Mouse (Mus musculus) stomach, embryonic 15.5 days (tissue): Measurements from ENCODE around the gene Jun. TPM values are rescaled to one million over a fixed set of nuclear protein-coding genes. Genes with fewer than 3 reads are reported as not detected.

Experiments used
- ATAC-seq: fragments of 200-750 bp; cut with Nextera tagmentation; 2 replicates; pipeline ENCODE4 v1.8.0; 2017; ENCODE audit warnings: low read depth, moderate number of reproducible peaks, moderate TSS enrichment; ENCODE audit not compliant: insufficient read depth, low FRiP score
- H3K27ac ChIP-seq: fragments of 300-500 bp; sonication (generic); 2 replicates; pipeline ENCODE4 v1.5.1; 2015; ENCODE audit warnings: mild to moderate bottlenecking, inconsistent platforms
- H3K27me3 ChIP-seq: fragments of 300-500 bp; sonication (generic); replicated peaks from 2 replicates; pipeline ENCODE4 v1.6.1; 2015; ENCODE audit warnings: inconsistent platforms
- H3K36me3 ChIP-seq: fragments of 300-500 bp; sonication (generic); 2 replicates; pipeline ENCODE4 v1.6.1; 2015; ENCODE audit warnings: inconsistent platforms
- H3K4me1 ChIP-seq: fragments of 300-500 bp; sonication (generic); 2 replicates; pipeline ENCODE4 v1.6.1; 2015; ENCODE audit warnings: inconsistent platforms
- H3K4me2 ChIP-seq: fragments of 300-500 bp; sonication (generic); 2 replicates; pipeline ENCODE4 v1.6.1; 2015; ENCODE audit warnings: mild to moderate bottlenecking, inconsistent platforms
- H3K4me3 ChIP-seq: fragments of 300-500 bp; sonication (generic); replicated peaks from 2 replicates; pipeline ENCODE4 v1.5.1; 2015; ENCODE audit warnings: inconsistent platforms
- H3K9ac ChIP-seq: fragments of 300-500 bp; sonication (generic); 2 replicates; pipeline ENCODE4 v1.6.1; 2015; ENCODE audit warnings: inconsistent platforms
- H3K9me3 ChIP-seq: fragments of 300-500 bp; sonication (generic); 2 replicates; pipeline ENCODE4 v1.6.1; 2016; ENCODE audit warnings: inconsistent platforms
- WGBS: fragments of 180-500 bp; shearing (Covaris S2); methylation state at CpG from one replicate; pipeline ENCODE4 v1.1.7; 2015; 5-methylcytosine and 5-hydroxymethylcytosine counted together
- polyA plus RNA-seq: library from polyadenylated mRNA; unstranded; fragments of >200 nt; fragmentation: Nextera tagmentation; extraction: Ambion mirVana; gene quantifications from 2 replicates; pipeline ENCODE4 v1.2.1, GENCODE M21; 2015

Jun gene
- polyA plus RNA-seq, 1 experiment from 2014 or later, result 102 TPM

DNA sequence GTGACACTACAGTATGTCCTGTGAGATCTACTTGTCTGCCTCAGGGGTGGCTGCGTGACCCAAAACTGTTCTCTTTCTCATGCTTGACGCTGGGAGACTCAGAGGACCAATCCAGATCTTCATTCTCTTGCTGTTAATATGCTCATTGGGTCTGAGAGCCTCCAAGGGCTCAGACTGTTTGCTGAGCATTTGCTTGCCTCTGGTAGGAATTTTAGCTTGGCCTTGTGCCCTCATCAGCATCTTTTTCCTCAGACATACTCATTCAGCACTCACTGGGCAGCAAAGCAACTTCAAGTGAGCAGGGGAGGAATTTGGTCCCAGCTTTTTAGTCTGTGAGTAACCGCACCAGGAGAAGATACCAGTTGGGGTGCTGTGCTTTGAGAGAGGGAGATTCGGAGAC lies 40.5 kb upstream of the Jun start:
- Histone ChIP-seq H3K27ac (no peak overlapping the region), H3K9me3 (no peaks in the 10 kb centered on the region), H3K27me3 (no peaks in the 10 kb centered on the region), H3K4me2 (no peak overlapping the region), H3K9ac (no peak overlapping the region), H3K4me3 (no peak overlapping the region), H3K4me1 (peaks cover 11% of the 10 kb centered on the region; the same call in 1 of the 2 replicates), H3K36me3 (no peaks in the 10 kb centered on the region)
- 81% methylated on average over 4 of the region's 4 CpGs for WGBS
- no peak for ATAC-seq

GRCm38 (mm10) chr4:95091536-95091935 lies 39.5 kb upstream of the Jun start:
- Histone ChIP-seq H3K27ac (no peak overlapping the region), H3K4me3 (no peak overlapping the region), H3K4me1 (peaks cover 11% of the 10 kb centered on the region; the same call in 1 of the 2 replicates), H3K9me3 (no peaks in the 10 kb centered on the region), H3K4me2 (no peak overlapping the region), H3K9ac (no peak overlapping the region), H3K27me3 (no peaks in the 10 kb centered on the region), H3K36me3 (no peaks in the 10 kb centered on the region)
- 78% methylated on average over 4 of the region's 4 CpGs for WGBS
- no peak for ATAC-seq

DNA sequence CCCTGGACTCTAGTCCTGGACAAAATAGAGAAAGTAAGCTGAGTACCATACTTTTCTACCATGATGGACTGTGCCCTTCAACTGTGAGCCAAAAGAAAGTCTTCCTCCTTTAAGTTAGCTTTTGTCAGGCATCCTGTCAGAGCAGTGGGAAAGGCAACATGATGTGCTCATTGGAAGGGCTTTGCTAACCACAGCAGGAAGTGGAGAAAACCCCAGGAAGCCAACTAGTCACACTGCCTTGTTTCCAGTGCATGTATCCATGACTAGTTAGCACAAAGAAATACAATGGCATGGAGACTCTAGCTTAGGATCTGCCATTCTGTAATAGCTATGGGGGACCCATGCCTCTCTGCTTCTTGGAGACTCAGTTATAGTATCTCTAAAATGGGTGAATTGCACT lies 37.9 kb upstream of the Jun start:
- H3K27me3 ChIP-seq, result no peaks in the 10 kb centered on the region
- H3K36me3 ChIP-seq, result no peaks in the 10 kb centered on the region
- no peak overlapping the region for H3K27ac ChIP-seq

DNA sequence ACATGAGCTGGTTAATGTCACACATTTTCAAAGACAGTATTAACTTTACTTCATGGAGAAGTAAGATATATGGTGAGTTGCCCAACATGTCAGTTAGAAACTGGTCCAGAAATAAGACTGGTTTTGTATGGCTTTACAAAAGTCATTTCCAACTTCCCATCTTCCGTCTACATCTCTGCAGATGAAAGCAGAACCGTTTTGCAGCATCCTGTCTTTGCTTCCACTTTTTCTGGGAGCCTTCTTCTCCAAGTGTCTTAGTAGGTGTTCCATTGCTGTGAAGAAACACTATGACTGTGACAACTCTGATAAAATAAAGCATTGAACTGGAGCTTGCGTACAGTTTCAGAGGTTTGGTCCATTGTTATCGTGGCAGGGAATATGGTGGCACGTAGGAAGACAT lies 37.0 kb upstream of the Jun start:
- no peak overlapping the region for H3K4me2 ChIP-seq
- H3K9ac ChIP-seq, result no peak overlapping the region
- H3K36me3 ChIP-seq, result no peaks in the 10 kb centered on the region
- H3K4me1 ChIP-seq, result 0 out of 2 replicates have a peak, but pooled peaks cover 11% of the 10 kb centered on the region
- H3K27me3 ChIP-seq, result no peaks in the 10 kb centered on the region
- H3K27ac ChIP-seq, result no peak overlapping the region
- no peak for ATAC-seq
- 89% methylated on average over 5 of the region's 5 CpGs for WGBS
- H3K4me3 ChIP-seq, result no peak overlapping the region
- no peaks in the 10 kb centered on the region for H3K9me3 ChIP-seq

More for the DNA sequence above, 37.9 kb upstream of the Jun start:
- H3K9ac ChIP-seq, result no peak overlapping the region
- H3K4me1 ChIP-seq, result 0 out of 2 replicates have a peak, but pooled peaks cover 11% of the 10 kb centered on the region
- H3K4me2 ChIP-seq, result no peak overlapping the region
- no peaks in the 10 kb centered on the region for H3K9me3 ChIP-seq
- H3K4me3 ChIP-seq, result no peak overlapping the region
- no peak for ATAC-seq

DNA sequence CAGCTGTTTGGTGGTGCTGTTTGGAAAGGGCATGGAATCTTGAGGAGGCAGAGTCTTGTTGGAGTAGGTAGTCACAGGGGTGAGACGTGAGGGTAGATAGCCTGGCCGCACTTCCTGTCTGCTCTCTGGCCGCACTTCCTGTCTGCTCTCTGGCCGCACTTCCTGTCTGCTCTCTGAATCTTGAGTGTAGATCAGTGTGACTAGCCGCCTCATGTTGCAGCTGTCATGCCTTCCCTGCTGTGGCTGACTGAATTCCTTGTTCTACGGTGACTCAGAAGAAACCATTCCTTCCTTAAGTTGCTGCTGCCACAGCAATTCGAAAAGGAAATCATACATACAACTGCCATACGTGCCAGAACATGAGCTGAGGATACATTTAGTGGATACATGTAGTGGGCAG lies 31.9 kb upstream of the Jun start:
- Histone ChIP-seq H3K9ac (no peak overlapping the region), H3K9me3 (no peaks in the 10 kb centered on the region), H3K4me1 (peaks cover 25% of the 10 kb centered on the region), H3K27me3 (no peaks in the 10 kb centered on the region), H3K4me3 (no peak overlapping the region), H3K36me3 (no peaks in the 10 kb centered on the region), H3K4me2 (no peak overlapping the region), H3K27ac (0 out of 2 replicates have a peak overlapping the region, but pooled peaks have one; percentile 80)
- ATAC-seq, result no peak
- 78% methylated on average over 8 of the region's 8 CpGs for WGBS

DNA sequence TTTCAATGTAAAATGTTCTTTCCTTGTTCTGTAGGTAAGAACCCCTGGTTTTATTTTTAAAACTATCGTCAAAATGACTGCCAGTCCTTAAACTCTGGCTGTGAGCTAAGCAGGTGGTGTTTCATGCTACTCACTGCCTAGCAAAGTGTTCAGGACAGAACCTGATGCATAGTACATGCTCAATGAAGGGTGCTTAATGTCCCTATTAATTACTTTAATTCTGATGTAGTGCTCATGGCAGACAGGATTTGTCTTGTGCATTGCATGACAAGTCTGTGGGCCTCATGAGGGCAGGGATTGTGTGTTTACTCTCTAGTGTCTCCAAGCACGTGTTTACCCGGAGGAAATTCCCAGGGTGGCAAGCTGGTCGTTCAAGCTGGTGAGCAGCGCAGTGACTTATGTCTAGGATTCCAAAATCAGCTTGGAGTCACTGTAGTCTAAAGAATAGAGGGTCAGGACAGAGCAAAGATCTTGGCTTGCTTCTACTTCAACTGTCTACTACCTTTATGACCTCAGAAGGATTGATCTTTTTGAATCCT lies 31.2 kb upstream of the Jun start:
- Histone ChIP-seq H3K36me3 (no peaks in the 10 kb centered on the region), H3K4me1 (peaks cover 28% of the 10 kb centered on the region), H3K27ac (peak overlapping the region; percentile 80), H3K4me3 (no peak overlapping the region), H3K9ac (no peak overlapping the region), H3K9me3 (no peaks in the 10 kb centered on the region), H3K27me3 (no peaks in the 10 kb centered on the region), H3K4me2 (no peak overlapping the region)
- no peak for ATAC-seq
- WGBS, result 63% methylated on average over 5 of the region's 5 CpGs

DNA sequence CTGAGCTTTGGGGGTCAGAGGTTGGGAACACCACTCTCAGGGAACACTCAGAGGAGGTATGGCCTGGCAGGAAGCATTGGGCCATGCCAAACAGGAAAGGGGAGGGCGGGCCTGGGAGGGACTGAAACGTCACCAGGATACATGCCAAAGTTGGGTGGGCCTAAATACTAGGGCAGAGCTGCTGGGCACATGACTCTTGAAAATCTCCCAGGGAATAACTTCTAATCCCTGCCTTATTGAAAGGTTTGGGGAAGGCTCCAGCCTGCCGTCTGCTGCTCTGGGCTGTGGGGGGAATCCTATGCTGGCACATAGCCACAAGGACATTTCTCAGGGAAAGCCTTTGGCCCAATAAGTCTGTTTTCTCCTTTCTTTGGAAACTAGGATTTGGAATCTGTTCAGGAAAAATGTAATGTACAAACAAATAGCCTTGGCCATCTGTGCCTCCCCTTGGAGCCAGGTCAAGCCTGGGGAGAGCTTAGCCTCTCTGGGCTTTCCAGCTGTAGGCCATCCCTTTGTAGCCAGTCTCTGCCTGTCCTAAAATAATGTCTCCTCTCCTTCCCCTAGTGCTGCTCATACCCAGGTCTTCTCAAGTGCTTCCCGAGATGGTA lies 30.6 kb upstream of the Jun start:
- 43% methylated on average over 4 of the region's 4 CpGs for WGBS
- peak; percentile 74 for ATAC-seq
- H3K9ac ChIP-seq, result no peak overlapping the region
- H3K9me3 ChIP-seq, result no peaks in the 10 kb centered on the region
- H3K4me3 ChIP-seq, result no peak overlapping the region
- H3K27ac ChIP-seq, result peak overlapping the region; percentile 80
- no peaks in the 10 kb centered on the region for H3K36me3 ChIP-seq
- no peak overlapping the region for H3K4me2 ChIP-seq
- H3K27me3 ChIP-seq, result no peaks in the 10 kb centered on the region
- peaks cover 28% of the 10 kb centered on the region for H3K4me1 ChIP-seq

GRCm38 (mm10) chr4:95081632-95082031 lies 29.6 kb upstream of the Jun start:
- peaks cover 28% of the 10 kb centered on the region for H3K4me1 ChIP-seq
- H3K27me3 ChIP-seq, result no peaks in the 10 kb centered on the region
- no peak for ATAC-seq
- H3K36me3 ChIP-seq, result no peaks in the 10 kb centered on the region
- H3K4me3 ChIP-seq, result no peak overlapping the region
- no peaks in the 10 kb centered on the region for H3K9me3 ChIP-seq
- no peak overlapping the region for H3K4me2 ChIP-seq
- peak overlapping the region; percentile 80 for H3K27ac ChIP-seq
- 34% methylated on average over 8 of the region's 8 CpGs for WGBS
- no peak overlapping the region for H3K9ac ChIP-seq

- ATAC-seq, result no peak
- no peak overlapping the region for H3K4me3 ChIP-seq
- no peaks in the 10 kb centered on the region for H3K27me3 ChIP-seq
- H3K4me1 ChIP-seq, result peaks cover 28% of the 10 kb centered on the region
- no peak overlapping the region for H3K27ac ChIP-seq
- H3K9ac ChIP-seq, result no peak overlapping the region
- 46% methylated on average over 8 of the region's 8 CpGs for WGBS
- no peaks in the 10 kb centered on the region for H3K9me3 ChIP-seq
- no peaks in the 10 kb centered on the region for H3K36me3 ChIP-seq
- no peak overlapping the region for H3K4me2 ChIP-seq
Observed at GRCm38 (mm10) chr4:95078625-95079024, 26.6 kb upstream of the Jun start.

DNA sequence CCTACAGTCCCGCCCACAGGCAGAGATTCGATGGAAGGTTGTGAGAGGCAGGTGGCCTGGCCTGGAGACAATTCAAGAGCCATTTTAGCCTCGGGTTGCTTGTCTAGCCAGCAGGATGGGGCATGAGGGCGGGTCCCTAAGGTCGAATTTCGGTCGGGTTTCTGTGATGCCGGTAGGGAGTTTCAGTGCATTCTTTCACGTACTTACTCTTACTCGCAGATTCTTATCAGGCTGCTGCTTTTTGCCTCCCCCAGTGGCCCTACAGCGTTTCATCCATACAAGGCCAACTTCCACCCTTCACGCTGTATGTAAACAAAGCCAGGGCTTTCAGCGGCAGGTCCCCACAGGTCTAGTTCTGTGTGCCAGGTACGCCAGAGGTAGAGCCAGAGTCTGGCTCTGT lies 24.3 kb upstream of the Jun start:
- Histone ChIP-seq H3K27ac (peak overlapping the region; percentile 57; the same call in 1 of the 2 replicates), H3K4me3 (no peak overlapping the region), H3K36me3 (no peaks in the 10 kb centered on the region), H3K9ac (no peak overlapping the region), H3K4me2 (no peak overlapping the region; the same call in 1 of the 2 replicates), H3K27me3 (no peaks in the 10 kb centered on the region), H3K9me3 (no peaks in the 10 kb centered on the region), H3K4me1 (peaks cover 6% of the 10 kb centered on the region; the same call in 1 of the 2 replicates)
- 0 out of 2 replicates have a peak, but pooled peaks have one; percentile 44 for ATAC-seq
- WGBS, result 34% methylated on average over 14 of the region's 14 CpGs

- Histone ChIP-seq H3K9ac (no peak overlapping the region), H3K27me3 (no peaks in the 10 kb centered on the region), H3K27ac (peak overlapping the region; percentile 57; the same call in 1 of the 2 replicates), H3K36me3 (no peaks in the 10 kb centered on the region), H3K4me1 (peaks cover 6% of the 10 kb centered on the region; the same call in 1 of the 2 replicates), H3K4me3 (no peak overlapping the region), H3K9me3 (no peaks in the 10 kb centered on the region), H3K4me2 (peak overlapping the region; percentile 25)
- WGBS, result 71% methylated on average over 17 of the region's 17 CpGs
- peak; percentile 59; the same call in 1 of the 2 replicates for ATAC-seq
Observed at GRCm38 (mm10) chr4:95075591-95076002, 23.6 kb upstream of the Jun start.

DNA sequence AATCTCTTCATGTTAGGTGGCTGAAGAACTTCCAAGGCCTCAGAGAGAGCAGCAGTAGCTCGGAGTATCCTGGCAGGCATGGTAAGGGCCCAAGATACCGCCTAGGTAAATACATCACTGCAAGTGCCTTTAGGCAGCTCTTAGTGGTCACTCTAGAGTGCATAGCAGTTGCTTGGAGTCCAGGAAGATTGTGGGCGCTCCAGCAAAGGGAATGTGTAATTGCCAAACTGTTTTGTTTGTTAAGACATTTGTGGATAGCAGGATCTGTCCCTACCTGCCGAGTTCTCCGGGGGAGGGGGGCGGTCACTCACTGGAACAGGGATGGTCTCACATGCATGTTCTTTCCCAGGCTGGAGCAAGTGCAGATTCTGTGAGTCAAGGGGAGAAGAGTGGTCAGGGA lies 22.3 kb upstream of the Jun start:
- no peak for ATAC-seq
- Histone ChIP-seq H3K27ac (no peak overlapping the region), H3K27me3 (no peaks in the 10 kb centered on the region), H3K9ac (no peak overlapping the region), H3K36me3 (no peaks in the 10 kb centered on the region), H3K4me1 (peaks cover 8% of the 10 kb centered on the region; the same call in 1 of the 2 replicates), H3K4me3 (no peak overlapping the region), H3K9me3 (no peaks in the 10 kb centered on the region), H3K4me2 (no peak overlapping the region)
- WGBS, result 90% methylated on average over 6 of the region's 6 CpGs
